Mouse (Mus musculus) stomach, postnatal 0 days (tissue): ENCODE data around the gene Tecrl. TPM values are rescaled to one million over a fixed set of nuclear protein-coding genes. Genes with fewer than 3 reads are reported as not detected.

ENCODE experiments used
- ATAC-seq: fragments of 200-750 bp; cut with Nextera tagmentation; 2 replicates; pipeline ENCODE4 v1.8.0; 2017; ENCODE audit not compliant: low FRiP score, low TSS enrichment
- DNase-seq: peaks from one replicate; pipeline ENCODE4 v3.0.0-alpha.2; 2016; ENCODE audit warnings: low spot score
- H3K27ac ChIP-seq: fragments of 300-500 bp; sonication (generic); replicated peaks from 2 replicates; pipeline ENCODE4 v1.5.1; 2014; ENCODE audit warnings: mild to moderate bottlenecking, control low read depth
- H3K27me3 ChIP-seq: fragments of 300-500 bp; sonication (generic); 2 replicates; pipeline ENCODE4 v1.6.1; 2014; ENCODE audit warnings: low read length; ENCODE audit not compliant: control insufficient read depth, insufficient read depth
- H3K36me3 ChIP-seq: fragments of 300-500 bp; sonication (generic); 2 replicates; pipeline ENCODE4 v1.6.1; 2014; ENCODE audit warnings: low read length, mixed read lengths; ENCODE audit not compliant: control insufficient read depth, insufficient read depth
- H3K4me1 ChIP-seq: fragments of 300-500 bp; sonication (generic); replicated peaks from 2 replicates; pipeline ENCODE4 v1.6.1; 2014; ENCODE audit warnings: antibody characterized with exemption; ENCODE audit not compliant: control insufficient read depth, insufficient read depth
- H3K4me2 ChIP-seq: fragments of 300-500 bp; sonication (generic); replicated peaks from 2 replicates; pipeline ENCODE4 v1.6.1; 2014; ENCODE audit warnings: low read depth, mild to moderate bottlenecking, control low read depth, moderate library complexity
- H3K4me3 ChIP-seq: fragments of 300-500 bp; sonication (generic); 2 replicates; pipeline ENCODE4 v1.5.1; 2014; ENCODE audit warnings: low read depth, low read length, control low read depth
- H3K9ac ChIP-seq: fragments of 300-500 bp; sonication (generic); 2 replicates; pipeline ENCODE4 v1.6.1; 2014; ENCODE audit warnings: mild to moderate bottlenecking, low read length, control low read depth, mixed read lengths
- H3K9me3 ChIP-seq: fragments of 300-500 bp; sonication (generic); 2 replicates; pipeline ENCODE4 v1.6.1; 2016; ENCODE audit warnings: low read length; ENCODE audit not compliant: control insufficient read depth
- CTCF ChIP-seq: IDR thresholded peaks from 2 replicates; pipeline ENCODE4 v1.5.1; 2016; ENCODE audit warnings: antibody characterized with exemption, low read depth, mild to moderate bottlenecking, moderate library complexity
- EP300 ChIP-seq: optimal IDR thresholded peaks from 2 replicates; pipeline ENCODE3; 2016; ENCODE audit warnings: antibody characterized with exemption
- WGBS: fragments of 180-500 bp; shearing (Covaris S2); extraction: QIAGEN DNeasy Blood & Tissue Kit; methylation state at CpG from one replicate; pipeline ENCODE4 v1.1.7; 2014; 5-methylcytosine and 5-hydroxymethylcytosine counted together
- polyA plus RNA-seq: library from polyadenylated mRNA; unstranded; fragments of >200 nt; fragmentation: Nextera tagmentation; extraction: Ambion mirVana; gene quantifications from 2 replicates; pipeline ENCODE4 v1.2.1, GENCODE M21; 2015

The Tecrl gene
- polyA plus RNA-seq, 1 experiment from 2014 or later, result 0.04 TPM

DNA sequence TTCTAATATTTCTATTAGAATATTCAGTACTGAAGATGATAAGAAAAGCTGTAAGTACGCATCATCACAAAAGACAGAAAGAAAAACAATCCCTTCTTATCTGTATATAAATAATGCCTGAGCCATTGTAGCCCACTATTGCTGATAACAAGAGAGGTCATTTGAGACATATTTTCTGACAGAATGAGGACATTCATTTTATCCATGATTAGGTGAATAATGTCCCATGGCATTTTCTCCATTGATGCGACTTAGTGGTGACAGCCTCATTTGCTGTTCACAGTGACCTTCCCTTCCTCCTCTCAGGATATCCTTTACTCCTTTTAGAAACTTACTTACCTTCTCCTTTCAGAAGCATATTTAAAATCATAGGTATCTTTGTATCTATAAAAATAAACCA lies 100.9 kb downstream of the Tecrl start:
- no peak overlapping the region for H3K4me2 ChIP-seq
- no peak overlapping the region for H3K4me3 ChIP-seq
- H3K9me3 ChIP-seq, result no peaks in the 10 kb centered on the region
- WGBS, result 72% methylated on average over 2 of the region's 2 CpGs
- no peak overlapping the region for H3K27ac ChIP-seq
- no peak overlapping the region for H3K9ac ChIP-seq
- H3K4me1 ChIP-seq, result no peaks in the 10 kb centered on the region
- H3K27me3 ChIP-seq, result no peaks in the 10 kb centered on the region
- DNase-seq (no peak), ATAC-seq (no peak)
- TF ChIP-seq CTCF (no peak), EP300 (no peak)
- no peaks in the 10 kb centered on the region for H3K36me3 ChIP-seq

DNA sequence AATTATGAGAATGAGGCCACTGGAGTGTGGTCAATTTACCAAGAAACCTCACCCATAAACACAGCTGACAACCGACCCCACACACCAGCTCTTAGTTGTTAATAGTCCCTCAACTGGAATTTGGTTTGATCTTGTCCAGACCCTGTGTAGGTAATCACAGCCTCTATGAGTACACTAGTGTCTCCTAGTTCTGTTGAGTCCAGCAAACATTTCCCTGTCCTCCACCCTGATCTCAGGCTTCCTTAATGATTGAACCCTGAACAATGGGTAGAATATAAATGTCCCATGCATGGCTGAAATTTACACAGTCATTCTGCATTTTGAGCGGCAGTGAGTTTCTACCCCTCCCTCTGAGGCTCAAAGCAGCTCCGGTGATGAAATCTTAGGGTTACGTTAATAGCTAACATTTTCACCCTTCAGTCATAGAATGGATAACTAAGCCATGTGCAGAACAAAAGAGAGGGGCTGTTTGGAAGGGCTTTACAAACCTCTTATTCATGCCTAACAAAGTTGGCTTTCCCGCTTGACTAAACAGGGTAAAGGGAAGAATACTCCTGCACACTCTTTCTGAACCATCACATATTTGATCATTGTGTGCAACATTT lies 116.0 kb downstream of the Tecrl start:
- DNase-seq (no peak), ATAC-seq (no peak)

More for the DNA sequence above, 116.0 kb downstream of the Tecrl start:
- no peak overlapping the region for H3K4me2 ChIP-seq
- TF ChIP-seq CTCF (no peak), EP300 (no peak)
- H3K27me3 ChIP-seq, result no peaks in the 10 kb centered on the region
- 59% methylated on average over 5 of the region's 5 CpGs for WGBS
- no peaks in the 10 kb centered on the region for H3K9me3 ChIP-seq
- no peak overlapping the region for H3K4me3 ChIP-seq
- no peak overlapping the region for H3K9ac ChIP-seq
- no peaks in the 10 kb centered on the region for H3K4me1 ChIP-seq
- H3K36me3 ChIP-seq, result no peaks in the 10 kb centered on the region
- no peak overlapping the region for H3K27ac ChIP-seq
